Mouse (Mus musculus) megakaryocyte, embryonic 14.5 days (primary cell): ENCODE results near the gene Recql5.

Source experiments
- FLI1 ChIP-seq: IDR thresholded peaks from 2 replicates; pipeline ENCODE4 v1.6.1; 2012; ENCODE audit warnings: low read length, inconsistent platforms, mixed read lengths
- GATA1 ChIP-seq: IDR thresholded peaks from 3 replicates; pipeline ENCODE4 v1.6.1; 2012; ENCODE audit warnings: mixed read lengths, low read length, inconsistent platforms, borderline replicate concordance

DNA sequence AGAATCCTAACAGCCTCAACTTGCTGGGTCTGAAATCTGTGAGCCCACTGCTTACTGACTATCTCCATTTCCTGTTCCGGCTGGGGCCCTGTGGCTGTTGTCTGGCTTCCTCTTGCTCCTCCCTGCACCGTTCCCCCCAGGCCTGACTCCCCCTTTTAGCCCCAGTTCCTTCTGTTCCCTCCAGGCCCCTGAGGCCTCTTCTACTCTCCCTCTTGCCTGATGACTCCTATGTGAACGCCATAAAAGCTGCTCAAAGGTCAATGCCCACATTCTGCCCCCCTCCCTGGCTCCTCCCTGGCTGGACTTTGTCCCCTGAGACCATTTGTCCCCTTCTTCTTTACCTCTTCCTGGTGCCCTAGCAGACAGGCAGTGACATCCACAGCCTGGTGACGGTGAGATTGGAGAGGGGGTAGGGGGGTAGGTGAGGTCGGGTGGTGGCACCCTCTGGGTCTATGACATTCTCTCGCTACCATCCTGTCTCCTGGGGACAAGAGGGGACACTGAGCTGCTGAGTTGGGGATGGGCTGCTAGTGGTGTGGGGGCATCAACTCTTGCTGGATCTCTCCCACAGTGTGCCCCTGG, 56.0 kb downstream of the Recql5 start:
- no peak for TF ChIP-seq GATA1
- TF ChIP-seq FLI1 = no peak
